Mouse (Mus musculus) kidney, embryonic 14.5 days (tissue): ENCODE measurements around the gene Pan2. TPM values are rescaled to one million over a fixed set of nuclear protein-coding genes. Genes with fewer than 3 reads are reported as not detected.
"Not testable (repeated sequence)": the region's sequence is repeated elsewhere in the genome, so short reads cannot be mapped to it uniquely, and the experiment has no call there.

ENCODE experiments used
- ATAC-seq: fragments of 200-750 bp; cut with Nextera tagmentation; 2 replicates; pipeline ENCODE4 v1.8.0; 2017; ENCODE audit warnings: moderate number of reproducible peaks, mild to moderate bottlenecking, moderate TSS enrichment, moderate library complexity; ENCODE audit not compliant: low FRiP score, low TSS enrichment
- H3K27ac ChIP-seq: fragments of 300-500 bp; sonication (generic); 2 replicates; pipeline ENCODE4 v1.5.1; 2014; ENCODE audit warnings: low read depth, mild to moderate bottlenecking, low read length, moderate library complexity, mixed read lengths
- H3K27me3 ChIP-seq: fragments of 300-500 bp; sonication (generic); 2 replicates; pipeline ENCODE4 v1.6.1; 2014; ENCODE audit warnings: mild to moderate bottlenecking, low read length; ENCODE audit not compliant: control insufficient read depth, insufficient read depth
- H3K36me3 ChIP-seq: fragments of 300-500 bp; sonication (generic); 2 replicates; pipeline ENCODE4 v1.6.1; 2014; ENCODE audit warnings: low read length, mixed read lengths; ENCODE audit not compliant: control insufficient read depth, insufficient read depth
- H3K4me1 ChIP-seq: fragments of 300-500 bp; sonication (generic); 2 replicates; pipeline ENCODE4 v1.6.1; 2014; ENCODE audit warnings: low read length, mixed read lengths; ENCODE audit not compliant: control insufficient read depth, insufficient read depth
- H3K4me2 ChIP-seq: fragments of 300-500 bp; sonication (generic); replicated peaks from 2 replicates; pipeline ENCODE4 v1.6.1; 2014; ENCODE audit warnings: low read depth, mild to moderate bottlenecking, low read length
- H3K4me3 ChIP-seq: fragments of 300-500 bp; sonication (generic); 2 replicates; pipeline ENCODE4 v1.5.1; 2014; ENCODE audit warnings: mild to moderate bottlenecking, low read length
- H3K9ac ChIP-seq: fragments of 300-500 bp; sonication (generic); 2 replicates; pipeline ENCODE4 v1.6.1; 2014; ENCODE audit warnings: low read depth, mild to moderate bottlenecking, low read length, moderate library complexity
- H3K9me3 ChIP-seq: fragments of 300-500 bp; sonication (generic); 2 replicates; pipeline ENCODE4 v1.6.1; 2016; ENCODE audit warnings: low read length; ENCODE audit not compliant: control insufficient read depth
- WGBS: fragments of 180-500 bp; shearing (Covaris S2); extraction: QIAGEN DNeasy Blood & Tissue Kit; methylation state at CpG from one replicate; pipeline ENCODE4 v1.1.7; 2014; 5-methylcytosine and 5-hydroxymethylcytosine counted together
- polyA plus RNA-seq: library from polyadenylated mRNA; unstranded; fragments of >200 nt; fragmentation: Nextera tagmentation; extraction: Ambion mirVana; gene quantifications from 2 replicates; pipeline ENCODE4 v1.2.1, GENCODE M21; 2014

Gene Pan2
- polyA plus RNA-seq, 1 experiment from 2014 or later = 44.0 TPM

- H3K4me2 ChIP-seq = no peak overlapping the region
- H3K27me3 ChIP-seq = no peaks in the 10 kb centered on the region
- no peak overlapping the region for H3K27ac ChIP-seq
- H3K4me1 ChIP-seq = no peaks in the 10 kb centered on the region
- peaks cover 32% of the 10 kb centered on the region; the same call in 1 of the 2 replicates for H3K36me3 ChIP-seq
- no peak for ATAC-seq
- 63% methylated on average over 6 of the region's 6 CpGs for WGBS
- no peaks in the 10 kb centered on the region for H3K9me3 ChIP-seq
- no peak overlapping the region for H3K9ac ChIP-seq
- H3K4me3 ChIP-seq = no peak overlapping the region
Measured at GRCm38 (mm10) chr10:128278158-128278557, 25.0 kb upstream of the Pan2 start.

GRCm38 (mm10) chr10:128280943-128281342, 22.2 kb upstream of the Pan2 start:
- H3K4me1 ChIP-seq = no peaks in the 10 kb centered on the region
- no peak overlapping the region for H3K4me3 ChIP-seq
- no peak overlapping the region for H3K27ac ChIP-seq
- no peak overlapping the region for H3K9ac ChIP-seq
- no peak overlapping the region for H3K4me2 ChIP-seq
- H3K27me3 ChIP-seq = no peaks in the 10 kb centered on the region
- ATAC-seq = no peak
- H3K9me3 ChIP-seq = no peaks in the 10 kb centered on the region
- peaks cover 49% of the 10 kb centered on the region for H3K36me3 ChIP-seq
- WGBS = 90% methylated on average over 6 of the region's 6 CpGs

GRCm38 (mm10) chr10:128281682-128282081, 21.5 kb upstream of the Pan2 start:
- no peaks in the 10 kb centered on the region for H3K4me1 ChIP-seq
- H3K27me3 ChIP-seq = no peaks in the 10 kb centered on the region
- WGBS = 93% methylated on average over 14 of the region's 14 CpGs
- no peak overlapping the region for H3K27ac ChIP-seq
- H3K36me3 ChIP-seq = peaks cover 49% of the 10 kb centered on the region
- H3K9ac ChIP-seq = no peak overlapping the region
- no peak overlapping the region for H3K4me3 ChIP-seq
- H3K9me3 ChIP-seq = no peaks in the 10 kb centered on the region
- ATAC-seq = no peak
- no peak overlapping the region for H3K4me2 ChIP-seq

GRCm38 (mm10) chr10:128282886-128283450, 20.2 kb upstream of the Pan2 start:
- Histone ChIP-seq H3K4me2 (no peak overlapping the region), H3K4me3 (no peak overlapping the region), H3K27ac (no peak overlapping the region), H3K27me3 (no peaks in the 10 kb centered on the region), H3K9ac (no peak overlapping the region), H3K4me1 (no peaks in the 10 kb centered on the region), H3K9me3 (no peaks in the 10 kb centered on the region), H3K36me3 (peaks cover 49% of the 10 kb centered on the region)
- 0 out of 2 replicates have a peak, but pooled peaks have one; percentile 30 for ATAC-seq
- WGBS = 75% methylated on average over 20 of the region's 20 CpGs

- no peak overlapping the region for H3K4me2 ChIP-seq
- H3K36me3 ChIP-seq = peaks cover 44% of the 10 kb centered on the region
- no peaks in the 10 kb centered on the region for H3K4me1 ChIP-seq
- H3K9me3 ChIP-seq = no peaks in the 10 kb centered on the region
- H3K27me3 ChIP-seq = no peaks in the 10 kb centered on the region
- ATAC-seq = no peak
- no peak overlapping the region; the same call in 1 of the 2 replicates for H3K9ac ChIP-seq
- WGBS = 62% methylated on average over 31 of the region's 31 CpGs
- H3K4me3 ChIP-seq = no peak overlapping the region
- no peak overlapping the region for H3K27ac ChIP-seq
Measured at GRCm38 (mm10) chr10:128283604-128284579, 19.2 kb upstream of the Pan2 start.

GRCm38 (mm10) chr10:128290594-128290993, 12.5 kb upstream of the Pan2 start:
- not testable (repeated sequence) for H3K4me3 ChIP-seq, H3K4me2 ChIP-seq, H3K27ac ChIP-seq, H3K4me1 ChIP-seq, H3K9ac ChIP-seq, ATAC-seq, H3K27me3 ChIP-seq, H3K9me3 ChIP-seq
- peaks cover 13% of the 10 kb centered on the region; the same call in 1 of the 2 replicates for H3K36me3 ChIP-seq
- WGBS = 67% methylated on average over 1 of the region's 1 CpGs

GRCm38 (mm10) chr10:128296370-128297090, 6.6 kb upstream of the Pan2 start:
- no peak overlapping the region for H3K4me3 ChIP-seq
- H3K36me3 ChIP-seq = no peaks in the 10 kb centered on the region
- no peak overlapping the region for H3K9ac ChIP-seq
- H3K27me3 ChIP-seq = no peaks in the 10 kb centered on the region
- no peaks in the 10 kb centered on the region for H3K9me3 ChIP-seq
- H3K4me1 ChIP-seq = no peaks in the 10 kb centered on the region
- 80% methylated on average over 13 of the region's 13 CpGs for WGBS
- ATAC-seq = no peak
- no peak overlapping the region for H3K27ac ChIP-seq
- no peak overlapping the region for H3K4me2 ChIP-seq

- ATAC-seq = no peak
- no peaks in the 10 kb centered on the region for H3K36me3 ChIP-seq
- H3K27me3 ChIP-seq = no peaks in the 10 kb centered on the region
- no peak overlapping the region for H3K4me2 ChIP-seq
- 80% methylated on average over 4 of the region's 4 CpGs for WGBS
- H3K27ac ChIP-seq = no peak overlapping the region
- no peaks in the 10 kb centered on the region for H3K9me3 ChIP-seq
- 0 out of 2 replicates have a peak overlapping the region, but pooled peaks have one; percentile 0 for H3K9ac ChIP-seq
- H3K4me3 ChIP-seq = no peak overlapping the region
- H3K4me1 ChIP-seq = peaks cover 2% of the 10 kb centered on the region; the same call in 1 of the 2 replicates
Measured at GRCm38 (mm10) chr10:128297221-128297620, 5.9 kb upstream of the Pan2 start.
